Mouse (Mus musculus) small intestine, adult 2 months (tissue): Measurements from ENCODE around the gene Kcnh5. TPM values are rescaled to one million over a fixed set of nuclear protein-coding genes. Genes with fewer than 3 reads are reported as not detected.

Source experiments
- H3K27ac ChIP-seq: fragments of 200-500 bp; 2 replicates; pipeline ENCODE4 v1.5.1; 2012; ENCODE audit warnings: low read depth, low read length, control low read depth, inconsistent platforms; ENCODE audit not compliant: insufficient read depth
- H3K27me3 ChIP-seq: fragments of 200-500 bp; 2 replicates; pipeline ENCODE4 v1.6.1; 2012; ENCODE audit warnings: mild to moderate bottlenecking, moderate library complexity, low read length, inconsistent platforms; ENCODE audit not compliant: control insufficient read depth, insufficient read depth
- H3K36me3 ChIP-seq: fragments of 200-500 bp; 2 replicates; pipeline ENCODE4 v1.6.1; 2012; ENCODE audit warnings: mild to moderate bottlenecking, low read length, control low read depth, inconsistent platforms; ENCODE audit not compliant: control insufficient read depth, insufficient read depth
- H3K4me1 ChIP-seq: fragments of 200-500 bp; 2 replicates; pipeline ENCODE4 v1.6.1; 2012; ENCODE audit warnings: low read length, inconsistent platforms, mixed read lengths; ENCODE audit not compliant: control insufficient read depth, insufficient read depth, insufficient read length
- H3K4me3 ChIP-seq: fragments of 200-500 bp; 2 replicates; pipeline ENCODE4 v1.5.1; 2012; ENCODE audit warnings: low read depth, mild to moderate bottlenecking, control low read depth, inconsistent platforms, low read length, moderate library complexity
- CTCF ChIP-seq: fragments of 200-500 bp; IDR thresholded peaks from 2 replicates; pipeline ENCODE4 v1.5.1; 2012; ENCODE audit warnings: low read depth, mild to moderate bottlenecking, control low read depth, inconsistent platforms, low read length, moderate library complexity, mixed read lengths; ENCODE audit not compliant: insufficient replicate concordance, insufficient read length; ENCODE audit errors: extremely low read depth
- POLR2A ChIP-seq: fragments of 200-500 bp; IDR thresholded peaks from 2 replicates; pipeline ENCODE4 v1.6.1; 2012; ENCODE audit warnings: low read depth, mild to moderate bottlenecking, control low read depth, inconsistent platforms, low read length, moderate library complexity
- WGBS: fragments of 180-500 bp; shearing (Covaris S2); methylation state at CpG from one replicate; pipeline ENCODE4 v1.1.7; 2018; 5-methylcytosine and 5-hydroxymethylcytosine counted together
- polyA plus RNA-seq: library from polyadenylated mRNA; depleted of rRNA; stranded (reverse); fragments of >200 nt; gene quantifications from 2 replicates; pipeline ENCODE4 v1.2.3, GENCODE M21; 2012; rRNA removed

Gene Kcnh5
- not detected in 2 replicates for polyA plus RNA-seq

GRCm38 (mm10) chr12:75176691-75177645 lies at the start of gene Kcnh5:
Kcnh5 (minus strand) TSS chr12:75177332.
- Histone ChIP-seq H3K27me3 (peaks cover 7% of the 10 kb centered on the region), H3K4me1 (no peaks in the 10 kb centered on the region), H3K36me3 (no peaks in the 10 kb centered on the region), H3K27ac (no peak within 1 kb of the TSS), H3K4me3 (no peak within 1 kb of the TSS)
- TF ChIP-seq POLR2A (no peak), CTCF (no peak)
- WGBS = 3% methylated on average over 52 of the region's 52 CpGs

GRCm38 (mm10) chr12:75223966-75224365 lies 46.8 kb upstream of the Kcnh5 start:
- Histone ChIP-seq H3K4me3 (no peak overlapping the region), H3K36me3 (no peaks in the 10 kb centered on the region), H3K27me3 (no peaks in the 10 kb centered on the region), H3K4me1 (no peaks in the 10 kb centered on the region), H3K27ac (no peak overlapping the region)
- TF ChIP-seq CTCF (no peak), POLR2A (no peak)
- WGBS = 84% methylated on average over 1 of the region's 1 CpGs

GRCm38 (mm10) chr12:75189413-75189812 lies 12.3 kb upstream of the Kcnh5 start:
- Histone ChIP-seq H3K27ac (no peak overlapping the region), H3K4me1 (no peaks in the 10 kb centered on the region), H3K4me3 (no peak overlapping the region), H3K27me3 (no peaks in the 10 kb centered on the region), H3K36me3 (no peaks in the 10 kb centered on the region)
- 64% methylated on average over 2 of the region's 2 CpGs for WGBS
- TF ChIP-seq POLR2A = no peak
- no peak for TF ChIP-seq CTCF

GRCm38 (mm10) chr12:75182646-75183045 lies 5.5 kb upstream of the Kcnh5 start:
- 76% methylated on average over 7 of the region's 7 CpGs for WGBS
- TF ChIP-seq CTCF (no peak), POLR2A (no peak)
- no peak overlapping the region for H3K4me3 ChIP-seq
- H3K4me1 ChIP-seq = no peaks in the 10 kb centered on the region
- no peak overlapping the region for H3K27ac ChIP-seq
- H3K36me3 ChIP-seq = no peaks in the 10 kb centered on the region
- H3K27me3 ChIP-seq = no peaks in the 10 kb centered on the region; the same call in 1 of the 2 replicates

- TF ChIP-seq CTCF (no peak), POLR2A (no peak)
- Histone ChIP-seq H3K36me3 (no peaks in the 10 kb centered on the region), H3K27ac (no peak overlapping the region), H3K4me1 (no peaks in the 10 kb centered on the region), H3K4me3 (no peak overlapping the region), H3K27me3 (peaks cover 7% of the 10 kb centered on the region)
- 49% methylated on average over 8 of the region's 8 CpGs for WGBS
These were observed 2.4 kb upstream of the Kcnh5 start for GRCm38 (mm10) chr12:75179491-75179890.

- Histone ChIP-seq H3K4me1 (no peaks in the 10 kb centered on the region), H3K27me3 (peaks cover 7% of the 10 kb centered on the region), H3K4me3 (no peak overlapping the region), H3K27ac (no peak overlapping the region), H3K36me3 (no peaks in the 10 kb centered on the region)
- WGBS = 7% methylated on average over 13 of the region's 13 CpGs
- TF ChIP-seq CTCF = no peak
- TF ChIP-seq POLR2A = no peak
These were observed 506 bp upstream of the Kcnh5 start for GRCm38 (mm10) chr12:75177646-75178030.

GRCm38 (mm10) chr12:75175931-75176565 lies 1.1 kb downstream of the Kcnh5 start:
- H3K27ac ChIP-seq = no peak overlapping the region
- no peak for TF ChIP-seq CTCF
- no peak for TF ChIP-seq POLR2A
- H3K27me3 ChIP-seq = peaks cover 7% of the 10 kb centered on the region
- H3K36me3 ChIP-seq = no peaks in the 10 kb centered on the region
- H3K4me3 ChIP-seq = no peak overlapping the region
- no peaks in the 10 kb centered on the region for H3K4me1 ChIP-seq
- 10% methylated on average over 19 of the region's 19 CpGs for WGBS
